Mouse (Mus musculus) limb, embryonic 12.5 days (tissue): ENCODE data around the gene Bcl11b. TPM values are rescaled to one million over a fixed set of nuclear protein-coding genes. Genes with fewer than 3 reads are reported as not detected.

Experiments
- ATAC-seq: fragments of 200-750 bp; cut with Nextera tagmentation; 2 replicates; pipeline ENCODE4 v1.8.0; 2017; ENCODE audit warnings: low read depth, moderate TSS enrichment; ENCODE audit not compliant: insufficient number of reproducible peaks, insufficient read depth, low FRiP score, low TSS enrichment
- H3K27ac ChIP-seq: fragments of 300-500 bp; sonication (generic); 2 replicates; pipeline ENCODE4 v1.5.1; 2016; ENCODE audit warnings: mild to moderate bottlenecking, moderate library complexity
- H3K27me3 ChIP-seq: fragments of 300-500 bp; sonication (generic); 2 replicates; pipeline ENCODE4 v1.6.1; 2016; ENCODE audit warnings: mild to moderate bottlenecking, moderate library complexity
- H3K36me3 ChIP-seq: fragments of 300-500 bp; sonication (generic); 2 replicates; pipeline ENCODE4 v1.6.1; 2016; ENCODE audit warnings: mild to moderate bottlenecking, moderate library complexity
- H3K4me1 ChIP-seq: fragments of 300-500 bp; sonication (generic); replicated peaks from 2 replicates; pipeline ENCODE4 v1.6.1; 2016
- H3K4me2 ChIP-seq: fragments of 300-500 bp; sonication (generic); 2 replicates; pipeline ENCODE4 v1.6.1; 2016; ENCODE audit warnings: mild to moderate bottlenecking, moderate library complexity
- H3K4me3 ChIP-seq: fragments of 300-500 bp; sonication (generic); replicated peaks from 2 replicates; pipeline ENCODE4 v1.5.1; 2016; ENCODE audit warnings: mild to moderate bottlenecking
- H3K9ac ChIP-seq: fragments of 300-500 bp; sonication (generic); replicated peaks from 2 replicates; pipeline ENCODE4 v1.6.1; 2016; ENCODE audit warnings: mild to moderate bottlenecking, moderate library complexity
- H3K9me3 ChIP-seq: fragments of 300-500 bp; sonication (generic); 2 replicates; pipeline ENCODE4 v1.6.1; 2016; ENCODE audit warnings: mild to moderate bottlenecking, moderate library complexity
- WGBS: fragments of 180-500 bp; shearing (Covaris S2); methylation state at CpG from one replicate; pipeline ENCODE4 v1.1.7; 2016; 5-methylcytosine and 5-hydroxymethylcytosine counted together
- polyA plus RNA-seq: library from polyadenylated mRNA; unstranded; fragments of >200 nt; fragmentation: Nextera tagmentation; extraction: Ambion mirVana; gene quantifications from 2 replicates; pipeline ENCODE4 v1.2.1, GENCODE M21; 2016

Gene Bcl11b
- polyA plus RNA-seq, result 19.6 and 19.9 TPM in 2 replicates

GRCm38 (mm10) chr12:108003483-108003882 is at the start of gene Bcl11b:
Bcl11b (minus strand) TSS chr12:108003602.
- WGBS, result 0% methylated on average over 19 of the region's 19 CpGs
- Histone ChIP-seq H3K27ac (peak within 1 kb of the TSS; percentile 98), H3K27me3 (peaks cover 39% of the 10 kb centered on the region), H3K36me3 (no peaks in the 10 kb centered on the region), H3K9ac (peak within 1 kb of the TSS; percentile 96), H3K4me2 (peak within 1 kb of the TSS; percentile 80), H3K4me1 (peaks cover 33% of the 10 kb centered on the region), H3K9me3 (no peaks in the 10 kb centered on the region), H3K4me3 (peak within 1 kb of the TSS; percentile 87)
- ATAC-seq, result no peak

DNA sequence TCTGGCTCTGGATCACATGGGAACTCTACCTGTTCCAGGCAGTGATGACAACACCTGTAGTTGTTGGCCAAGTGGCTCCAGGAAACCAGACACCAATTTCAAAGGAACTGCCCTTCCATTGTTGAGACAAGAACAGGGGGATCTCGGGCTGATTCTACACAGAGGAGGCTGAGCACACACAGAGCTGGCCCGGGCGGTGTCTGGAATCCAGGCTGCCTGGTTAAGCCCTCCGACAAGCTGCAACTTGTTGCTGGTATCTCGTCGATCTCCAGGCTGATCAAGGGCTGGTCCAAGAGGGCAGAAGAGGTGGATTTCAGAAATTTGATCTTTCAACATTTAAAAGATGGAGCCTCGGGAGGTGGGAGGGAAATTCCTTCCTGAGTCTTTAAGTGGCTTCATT is 47.6 kb upstream of the Bcl11b start:
- 60% methylated on average over 7 of the region's 7 CpGs for WGBS
- Histone ChIP-seq H3K4me3 (no peak overlapping the region), H3K4me1 (no peaks in the 10 kb centered on the region), H3K36me3 (no peaks in the 10 kb centered on the region), H3K9ac (no peak overlapping the region), H3K9me3 (no peaks in the 10 kb centered on the region), H3K27me3 (no peaks in the 10 kb centered on the region), H3K27ac (no peak overlapping the region), H3K4me2 (no peak overlapping the region)
- no peak for ATAC-seq

DNA sequence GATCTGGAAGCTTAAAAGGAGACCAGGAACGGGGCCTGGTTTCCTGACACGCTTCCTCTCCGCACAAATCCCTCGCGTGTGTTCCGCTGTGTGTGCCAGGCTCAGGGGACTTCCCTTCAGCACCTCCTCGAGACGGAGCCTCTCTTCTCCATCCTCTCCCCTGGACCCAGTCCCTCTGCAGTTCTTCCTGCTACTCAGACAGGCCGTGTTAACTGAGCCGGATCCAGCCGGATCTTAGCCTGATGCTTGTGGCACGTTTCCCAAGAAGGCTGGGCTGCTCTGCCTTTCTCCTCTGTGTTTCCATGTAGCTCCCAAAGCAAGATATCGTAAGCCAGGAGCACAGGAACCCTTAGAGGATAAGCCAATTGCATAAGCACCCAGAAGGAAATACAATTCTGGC is 46.2 kb upstream of the Bcl11b start:
- H3K9ac ChIP-seq, result no peak overlapping the region
- H3K9me3 ChIP-seq, result no peaks in the 10 kb centered on the region
- no peaks in the 10 kb centered on the region for H3K4me1 ChIP-seq
- H3K36me3 ChIP-seq, result no peaks in the 10 kb centered on the region
- WGBS, result 80% methylated on average over 13 of the region's 13 CpGs
- no peak overlapping the region for H3K27ac ChIP-seq
- H3K27me3 ChIP-seq, result no peaks in the 10 kb centered on the region
- H3K4me3 ChIP-seq, result no peak overlapping the region
- no peak overlapping the region for H3K4me2 ChIP-seq
- no peak for ATAC-seq

DNA sequence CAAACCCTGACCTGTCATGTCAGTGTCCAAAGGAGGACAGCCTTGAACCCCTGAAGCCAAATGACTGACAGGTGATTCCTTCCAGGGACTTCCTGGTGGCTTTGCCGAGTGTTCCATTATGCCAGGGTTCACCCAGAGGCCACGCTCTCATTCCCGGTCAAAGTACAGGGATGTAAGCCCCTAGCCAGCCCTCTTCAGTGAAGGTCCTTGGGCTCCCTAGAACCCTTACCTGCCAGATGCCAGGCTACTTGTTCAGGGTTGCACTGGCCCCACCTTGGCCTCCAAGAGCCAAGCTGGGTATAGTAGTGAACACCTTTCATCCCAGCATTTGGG is 38.8 kb upstream of the Bcl11b start:
- H3K4me3 ChIP-seq, result no peak overlapping the region
- 61% methylated on average over 3 of the region's 3 CpGs for WGBS
- no peaks in the 10 kb centered on the region for H3K4me1 ChIP-seq
- H3K4me2 ChIP-seq, result no peak overlapping the region
- no peak for ATAC-seq
- H3K27ac ChIP-seq, result no peak overlapping the region
- H3K27me3 ChIP-seq, result peaks cover 17% of the 10 kb centered on the region
- no peak overlapping the region for H3K9ac ChIP-seq
- H3K9me3 ChIP-seq, result no peaks in the 10 kb centered on the region
- H3K36me3 ChIP-seq, result no peaks in the 10 kb centered on the region

- H3K4me3 ChIP-seq, result no peak overlapping the region
- no peaks in the 10 kb centered on the region for H3K9me3 ChIP-seq
- no peak overlapping the region for H3K27ac ChIP-seq
- WGBS, result 44% methylated on average over 12 of the region's 12 CpGs
- H3K36me3 ChIP-seq, result no peaks in the 10 kb centered on the region
- H3K27me3 ChIP-seq, result peaks cover 17% of the 10 kb centered on the region
- no peak; the same call in 1 of the 2 replicates for ATAC-seq
- no peak overlapping the region for H3K9ac ChIP-seq
- no peaks in the 10 kb centered on the region for H3K4me1 ChIP-seq
- H3K4me2 ChIP-seq, result no peak overlapping the region
Observed at GRCm38 (mm10) chr12:108041571-108042238, 38.3 kb upstream of the Bcl11b start.

GRCm38 (mm10) chr12:108037446-108037845 is 34.0 kb upstream of the Bcl11b start:
- Histone ChIP-seq H3K36me3 (no peaks in the 10 kb centered on the region), H3K27me3 (peaks cover 17% of the 10 kb centered on the region), H3K9me3 (no peaks in the 10 kb centered on the region), H3K9ac (no peak overlapping the region), H3K4me3 (no peak overlapping the region), H3K27ac (no peak overlapping the region), H3K4me1 (peaks cover 12% of the 10 kb centered on the region), H3K4me2 (no peak overlapping the region)
- WGBS, result 62% methylated on average over 6 of the region's 6 CpGs
- ATAC-seq, result no peak

DNA sequence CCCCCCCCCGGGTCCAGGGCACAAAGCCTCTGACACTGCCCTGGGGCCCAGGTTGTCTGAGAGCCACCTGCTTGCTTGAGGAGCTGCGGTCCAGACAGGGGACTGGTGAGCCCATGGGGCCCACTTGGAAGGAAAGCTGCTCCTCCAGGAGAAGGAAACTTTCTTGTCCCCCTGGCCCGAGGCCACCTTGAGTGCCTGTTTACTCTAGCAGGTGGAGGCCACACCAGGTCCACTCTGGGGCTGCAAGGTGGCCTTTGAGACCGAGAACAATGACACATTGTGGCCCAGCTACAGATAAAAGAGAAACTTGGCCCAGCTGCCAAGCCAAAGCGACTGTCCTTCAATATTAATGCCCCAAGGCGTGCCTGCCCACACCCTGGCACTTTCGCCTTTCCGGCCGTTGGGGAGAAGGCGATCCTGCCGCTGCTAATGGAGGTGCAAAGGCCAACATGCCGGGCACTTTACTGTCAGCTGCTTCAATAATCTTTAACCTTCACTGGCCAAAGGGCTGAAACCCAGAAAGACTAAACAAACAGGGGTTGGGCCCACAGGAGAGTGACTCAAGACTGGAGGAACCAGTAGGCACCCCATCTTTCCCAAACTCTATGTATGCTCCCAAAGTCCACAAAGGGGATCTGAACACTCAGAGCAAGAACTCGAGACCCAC is 32.1 kb upstream of the Bcl11b start:
- Histone ChIP-seq H3K4me3 (no peak overlapping the region), H3K9ac (no peak overlapping the region), H3K4me2 (no peak overlapping the region), H3K27ac (no peak overlapping the region), H3K9me3 (0 out of 2 replicates have a peak, but pooled peaks cover 3% of the 10 kb centered on the region), H3K27me3 (peaks cover 17% of the 10 kb centered on the region), H3K4me1 (peaks cover 12% of the 10 kb centered on the region), H3K36me3 (no peaks in the 10 kb centered on the region)
- 76% methylated on average over 13 of the region's 13 CpGs for WGBS
- no peak for ATAC-seq

DNA sequence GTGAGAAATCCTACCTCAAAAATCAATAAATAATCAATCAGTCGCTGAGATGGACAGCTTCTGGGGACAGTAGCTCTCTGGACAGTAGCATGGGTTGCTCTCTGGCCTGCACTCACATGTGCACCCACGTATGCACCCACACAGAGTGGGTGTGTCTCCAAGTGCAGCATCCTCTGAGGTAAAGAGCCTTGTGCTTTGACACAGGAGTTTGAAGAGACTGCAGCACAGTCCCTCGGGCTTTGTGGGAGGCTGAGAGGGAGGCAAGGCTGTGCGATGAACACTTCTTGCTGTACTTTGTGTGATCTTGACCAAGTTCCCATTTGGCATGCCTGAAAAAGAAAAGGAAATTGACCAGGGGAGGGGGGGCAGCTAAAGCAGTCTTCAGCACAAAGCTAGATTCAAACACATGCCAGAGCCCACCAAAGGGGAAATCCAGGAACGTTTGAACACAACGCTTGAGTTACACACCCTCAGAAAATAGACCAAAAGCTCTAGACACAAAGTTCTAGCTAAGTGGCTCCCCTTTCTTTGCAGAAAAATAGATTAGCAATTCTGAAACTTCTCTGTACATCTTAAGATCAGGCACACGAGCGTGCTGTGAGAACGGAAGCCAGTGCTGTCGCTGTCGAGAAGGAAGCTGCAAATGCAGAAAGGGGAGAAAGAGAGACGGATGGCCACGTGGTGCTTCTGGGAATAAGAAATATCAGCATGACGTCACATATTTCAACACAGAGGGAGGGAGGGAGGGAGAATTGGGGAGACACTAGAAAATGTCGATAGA is 19.6 kb upstream of the Bcl11b start:
- H3K36me3 ChIP-seq, result no peaks in the 10 kb centered on the region
- no peak overlapping the region for H3K4me2 ChIP-seq
- H3K27me3 ChIP-seq, result no peaks in the 10 kb centered on the region
- no peak overlapping the region for H3K27ac ChIP-seq
- H3K4me3 ChIP-seq, result no peak overlapping the region
- H3K9me3 ChIP-seq, result no peaks in the 10 kb centered on the region
- 82% methylated on average over 15 of the region's 15 CpGs for WGBS
- no peaks in the 10 kb centered on the region for H3K4me1 ChIP-seq
- H3K9ac ChIP-seq, result no peak overlapping the region
- no peak for ATAC-seq

DNA sequence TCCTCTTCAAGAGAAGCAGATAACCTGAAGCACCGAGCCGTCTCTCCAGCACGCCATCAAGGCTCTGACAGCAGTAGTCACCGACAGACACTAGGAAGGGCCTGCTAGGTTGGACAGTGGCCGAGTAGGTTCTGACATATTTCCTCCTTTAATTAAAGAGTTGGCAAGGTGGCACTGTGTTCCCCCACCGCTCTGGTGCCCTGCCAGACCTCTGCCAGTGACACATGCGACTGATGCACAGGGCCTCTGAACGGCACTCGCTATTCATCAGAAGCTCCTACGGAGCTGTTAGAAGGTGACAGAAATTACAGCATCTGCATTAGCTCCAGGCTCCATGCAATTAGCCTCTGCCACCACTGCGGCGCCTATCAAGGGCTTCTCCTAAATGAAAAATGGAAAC is 8.6 kb upstream of the Bcl11b start:
- Histone ChIP-seq H3K4me1 (peaks cover 9% of the 10 kb centered on the region; the same call in 1 of the 2 replicates), H3K4me2 (no peak overlapping the region), H3K36me3 (no peaks in the 10 kb centered on the region), H3K27me3 (peaks cover 8% of the 10 kb centered on the region), H3K27ac (no peak overlapping the region), H3K9ac (no peak overlapping the region), H3K9me3 (no peaks in the 10 kb centered on the region), H3K4me3 (no peak overlapping the region)
- 83% methylated on average over 12 of the region's 12 CpGs for WGBS
- ATAC-seq, result no peak

DNA sequence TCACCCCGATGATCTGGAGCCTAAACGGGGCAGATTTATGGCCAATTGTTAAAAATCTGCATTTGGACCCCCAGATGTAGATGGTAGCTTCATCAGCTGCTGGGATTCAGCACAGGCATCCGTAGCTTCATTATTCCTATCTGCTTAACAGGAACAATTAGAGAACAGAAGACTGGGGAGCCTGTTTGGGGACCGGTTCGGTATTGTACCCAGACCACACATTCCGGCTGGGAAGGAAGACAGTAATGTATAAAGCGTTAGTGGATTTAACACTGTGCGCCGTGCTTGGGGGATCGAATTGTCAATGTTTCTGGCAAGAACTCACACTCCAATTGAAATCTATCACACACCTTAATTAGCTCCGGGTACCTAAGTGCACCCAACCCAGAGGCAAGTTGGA is 6.9 kb upstream of the Bcl11b start:
- Histone ChIP-seq H3K9me3 (no peaks in the 10 kb centered on the region), H3K36me3 (no peaks in the 10 kb centered on the region), H3K4me2 (no peak overlapping the region), H3K4me1 (peaks cover 21% of the 10 kb centered on the region), H3K4me3 (no peak overlapping the region), H3K9ac (no peak overlapping the region), H3K27ac (no peak overlapping the region), H3K27me3 (peaks cover 19% of the 10 kb centered on the region)
- WGBS, result 62% methylated on average over 11 of the region's 11 CpGs
- ATAC-seq, result no peak

- WGBS, result 45% methylated on average over 4 of the region's 4 CpGs
- H3K27ac ChIP-seq, result no peak overlapping the region
- H3K4me2 ChIP-seq, result no peak overlapping the region
- no peak overlapping the region for H3K9ac ChIP-seq
- peaks cover 24% of the 10 kb centered on the region for H3K27me3 ChIP-seq
- ATAC-seq, result no peak
- no peaks in the 10 kb centered on the region for H3K9me3 ChIP-seq
- no peak overlapping the region for H3K4me3 ChIP-seq
- H3K4me1 ChIP-seq, result peaks cover 29% of the 10 kb centered on the region
- H3K36me3 ChIP-seq, result no peaks in the 10 kb centered on the region
Observed at GRCm38 (mm10) chr12:108009156-108009555, 5.8 kb upstream of the Bcl11b start.
